Mouse (Mus musculus) C2C12 (cell line): ENCODE measurements around the gene Usp49. TPM values are rescaled to one million over a fixed set of nuclear protein-coding genes. Genes with fewer than 3 reads are reported as not detected.
"Not testable (repeated sequence)": the region's sequence is repeated elsewhere in the genome, so short reads cannot be mapped to it uniquely, and the experiment has no call there.

ENCODE experiments used
- H3K27me3 ChIP-seq: one replicate; pipeline ENCODE4 v1.6.1; 2011; ENCODE audit not compliant: control insufficient read depth, insufficient read depth, insufficient read length
- H3K36me3 ChIP-seq: one replicate; pipeline ENCODE4 v1.6.1; 2011; ENCODE audit not compliant: control insufficient read depth, insufficient read depth
- H3K4me3 ChIP-seq: one replicate; pipeline ENCODE4 v1.5.1; 2011; ENCODE audit warnings: mild to moderate bottlenecking, control low read depth; ENCODE audit not compliant: poor library complexity, insufficient read depth, severe bottlenecking
- H3K79me2 ChIP-seq: one replicate; pipeline ENCODE4 v1.6.1; 2011; ENCODE audit not compliant: control insufficient read depth, insufficient read depth
- H3K79me3 ChIP-seq: one replicate; pipeline ENCODE4 v1.6.1; 2011; ENCODE audit warnings: low read depth, control low read depth
- H3ac ChIP-seq: one replicate; pipeline ENCODE3; 2011; ENCODE audit warnings: low read depth; ENCODE audit not compliant: control insufficient read depth, insufficient read length
- CEBPB ChIP-seq: IDR thresholded peaks from one replicate; pipeline ENCODE4 v1.6.1; 2011; ENCODE audit warnings: low read depth, mild to moderate bottlenecking, control low read depth, moderate library complexity
- CTCF ChIP-seq: IDR thresholded peaks from one replicate; pipeline ENCODE4 v1.5.1; 2011; ENCODE audit not compliant: control insufficient read depth, insufficient read depth, insufficient read length
- FOSL1 ChIP-seq: IDR thresholded peaks from one replicate; pipeline ENCODE4 v1.8.0; 2011; ENCODE audit warnings: mild to moderate bottlenecking, low read length; ENCODE audit not compliant: poor library complexity, insufficient read depth, severe bottlenecking
- MAX ChIP-seq: IDR thresholded peaks from one replicate; pipeline ENCODE4 v1.6.1; 2011; ENCODE audit warnings: mild to moderate bottlenecking, control low read depth
- MYOD1 ChIP-seq: IDR thresholded peaks from one replicate; pipeline ENCODE4 v1.6.1; 2011; ENCODE audit warnings: low read depth; ENCODE audit not compliant: control insufficient read depth, insufficient read length
- MYOG ChIP-seq: IDR thresholded peaks from one replicate; pipeline ENCODE4 v1.6.1; 2011; ENCODE audit not compliant: control insufficient read depth, insufficient read length; ENCODE audit errors: extremely low read depth
- USF1 ChIP-seq: IDR thresholded peaks from one replicate; pipeline ENCODE4 v1.6.1; 2011; ENCODE audit warnings: low read depth, mild to moderate bottlenecking, control low read depth, moderate library complexity
- polyA plus RNA-seq: library from polyadenylated mRNA; unstranded; fragments of >200 nt; fragmentation: generic; extraction: Trizol; gene quantifications from one replicate; pipeline ENCODE4 v1.2.1, GENCODE M21; 2012; ENCODE audit warnings: missing spikeins

Gene Usp49
- polyA plus RNA-seq, 1 experiment = 3.2 TPM

GRCm38 (mm10) chr17:47633999-47634770 lies 3.7 kb downstream of the Usp49 start:
- Histone ChIP-seq H3K79me3 (no peaks in the 10 kb centered on the region), H3K36me3 (no peaks in the 10 kb centered on the region), H3K27me3 (no peaks in the 10 kb centered on the region), H3ac (no peak overlapping the region), H3K4me3 (no peak overlapping the region), H3K79me2 (peaks cover 8% of the 10 kb centered on the region)
- no peak for TF ChIP-seq MAX
- no peak for TF ChIP-seq CTCF
- no peak for TF ChIP-seq MYOD1
- TF ChIP-seq USF1 = no peak
- TF ChIP-seq MYOG = no peak
- no peak for TF ChIP-seq FOSL1
- no peak for TF ChIP-seq CEBPB

GRCm38 (mm10) chr17:47642992-47643391 lies 12.5 kb downstream of the Usp49 start:
- H3K36me3 ChIP-seq = no peaks in the 10 kb centered on the region
- no peak overlapping the region for H3K4me3 ChIP-seq
- H3ac ChIP-seq = no peak overlapping the region
- TF ChIP-seq CTCF (no peak), USF1 (no peak), FOSL1 (no peak), CEBPB (no peak), MYOG (no peak), MYOD1 (no peak), MAX (no peak)
- H3K79me3 ChIP-seq = no peaks in the 10 kb centered on the region
- no peaks in the 10 kb centered on the region for H3K79me2 ChIP-seq
- H3K27me3 ChIP-seq = no peaks in the 10 kb centered on the region

GRCm38 (mm10) chr17:47646683-47647082 lies 16.2 kb downstream of the Usp49 start:
- peaks cover 8% of the 10 kb centered on the region for H3K36me3 ChIP-seq
- H3K27me3 ChIP-seq = no peaks in the 10 kb centered on the region
- TF ChIP-seq CEBPB = no peak
- no peak for TF ChIP-seq CTCF
- no peak for TF ChIP-seq MAX
- TF ChIP-seq MYOG = no peak
- TF ChIP-seq FOSL1 = no peak
- TF ChIP-seq MYOD1 = no peak
- TF ChIP-seq USF1 = no peak
- no peaks in the 10 kb centered on the region for H3K79me2 ChIP-seq
- no peaks in the 10 kb centered on the region for H3K79me3 ChIP-seq
- H3ac ChIP-seq = no peak overlapping the region
- H3K4me3 ChIP-seq = no peak overlapping the region

- H3K27me3 ChIP-seq = no peaks in the 10 kb centered on the region
- no peak for TF ChIP-seq MAX
- no peak for TF ChIP-seq CTCF
- no peak for TF ChIP-seq CEBPB
- no peak for TF ChIP-seq MYOD1
- no peak for TF ChIP-seq MYOG
- no peak for TF ChIP-seq USF1
- no peak for TF ChIP-seq FOSL1
- no peak overlapping the region for H3ac ChIP-seq
- H3K36me3 ChIP-seq = peaks cover 8% of the 10 kb centered on the region
- no peaks in the 10 kb centered on the region for H3K79me2 ChIP-seq
- H3K4me3 ChIP-seq = no peak overlapping the region
- no peaks in the 10 kb centered on the region for H3K79me3 ChIP-seq
These were observed 18.5 kb downstream of the Usp49 start for GRCm38 (mm10) chr17:47648966-47649365.

- Histone ChIP-seq H3K36me3 (peaks cover 8% of the 10 kb centered on the region), H3ac (no peak overlapping the region), H3K4me3 (no peak overlapping the region), H3K79me3 (no peaks in the 10 kb centered on the region), H3K27me3 (no peaks in the 10 kb centered on the region), H3K79me2 (no peaks in the 10 kb centered on the region)
- TF ChIP-seq CTCF = no peak
- TF ChIP-seq USF1 = no peak
These were observed 21.5 kb downstream of the Usp49 start for GRCm38 (mm10) chr17:47651953-47652352.

- H3K79me3 ChIP-seq, H3K36me3 ChIP-seq, H3K79me2 ChIP-seq, H3ac ChIP-seq, H3K27me3 ChIP-seq, H3K4me3 ChIP-seq: not testable (repeated sequence)
These were observed 23.9 kb downstream of the Usp49 start for GRCm38 (mm10) chr17:47654346-47654745.
